Mouse (Mus musculus) stomach, embryonic 14.5 days (tissue): ENCODE results near the gene Tm7sf2. TPM values are rescaled to one million over a fixed set of nuclear protein-coding genes. Genes with fewer than 3 reads are reported as not detected.

Source experiments
- ATAC-seq: fragments of 200-750 bp; cut with Nextera tagmentation; 2 replicates; pipeline ENCODE4 v1.8.0; 2017; ENCODE audit warnings: low read depth, moderate TSS enrichment; ENCODE audit not compliant: insufficient number of reproducible peaks, insufficient read depth, low FRiP score
- H3K27ac ChIP-seq: fragments of 300-500 bp; sonication (generic); 2 replicates; pipeline ENCODE4 v1.5.1; 2014; ENCODE audit warnings: mild to moderate bottlenecking, low read length, moderate library complexity, mixed read lengths
- H3K27me3 ChIP-seq: fragments of 300-500 bp; sonication (generic); 2 replicates; pipeline ENCODE4 v1.6.1; 2014; ENCODE audit warnings: low read length, control low read depth, mixed read lengths; ENCODE audit not compliant: control insufficient read depth, insufficient read depth
- H3K36me3 ChIP-seq: fragments of 300-500 bp; sonication (generic); 2 replicates; pipeline ENCODE4 v1.6.1; 2014; ENCODE audit warnings: mild to moderate bottlenecking, control low read depth, low read length, moderate library complexity, mixed read lengths; ENCODE audit not compliant: control insufficient read depth, insufficient read depth
- H3K4me1 ChIP-seq: fragments of 300-500 bp; sonication (generic); 2 replicates; pipeline ENCODE4 v1.6.1; 2014; ENCODE audit warnings: low read length, control low read depth, mixed read lengths; ENCODE audit not compliant: control insufficient read depth, insufficient read depth
- H3K4me2 ChIP-seq: fragments of 300-500 bp; sonication (generic); replicated peaks from 2 replicates; pipeline ENCODE4 v1.6.1; 2014; ENCODE audit warnings: low read depth, low read length, control low read depth
- H3K4me3 ChIP-seq: fragments of 300-500 bp; sonication (generic); 2 replicates; pipeline ENCODE4 v1.5.1; 2014; ENCODE audit warnings: low read depth, low read length, control low read depth
- H3K9ac ChIP-seq: fragments of 300-500 bp; sonication (generic); replicated peaks from 2 replicates; pipeline ENCODE4 v1.6.1; 2014; ENCODE audit warnings: low read depth, mild to moderate bottlenecking, control low read depth, low read length, moderate library complexity, mixed read lengths
- H3K9me3 ChIP-seq: fragments of 300-500 bp; sonication (generic); 2 replicates; pipeline ENCODE4 v1.6.1; 2016; ENCODE audit warnings: low read depth, low read length, control low read depth; ENCODE audit not compliant: control insufficient read depth
- WGBS: fragments of 180-500 bp; shearing (Covaris S2); extraction: QIAGEN DNeasy Blood & Tissue Kit; methylation state at CpG from one replicate; pipeline ENCODE4 v1.1.7; 2014; 5-methylcytosine and 5-hydroxymethylcytosine counted together
- polyA plus RNA-seq: library from polyadenylated mRNA; unstranded; fragments of >200 nt; fragmentation: Nextera tagmentation; extraction: Ambion mirVana; gene quantifications from 2 replicates; pipeline ENCODE4 v1.2.1, GENCODE M21; 2014

The Tm7sf2 gene
- polyA plus RNA-seq, 1 experiment from 2014 or later: 24.9 TPM

DNA sequence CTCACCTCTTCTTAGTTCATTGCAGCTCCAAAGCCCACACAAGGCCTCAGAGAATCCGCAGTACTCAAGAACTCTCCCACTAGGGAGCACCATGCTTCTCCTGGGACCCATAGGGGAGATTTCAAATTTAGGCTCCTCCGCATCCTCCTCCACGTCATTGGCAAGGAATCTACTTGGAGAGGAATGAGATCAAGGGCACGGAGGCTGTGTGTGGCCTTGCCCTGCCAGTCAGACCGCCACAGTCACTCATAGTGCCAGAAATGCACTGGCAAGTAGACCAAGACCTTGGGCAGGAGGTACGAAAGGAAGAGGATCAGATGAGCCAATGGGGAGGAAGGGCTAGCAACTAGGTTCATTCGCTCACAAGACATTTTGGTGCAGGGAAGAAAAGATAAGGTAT, 44.2 kb downstream of the Tm7sf2 start:
- no peak for ATAC-seq
- no peak overlapping the region for H3K9ac ChIP-seq
- H3K9me3 ChIP-seq: no peaks in the 10 kb centered on the region
- no peak overlapping the region for H3K27ac ChIP-seq
- no peaks in the 10 kb centered on the region for H3K27me3 ChIP-seq
- H3K4me1 ChIP-seq: no peaks in the 10 kb centered on the region
- no peak overlapping the region for H3K4me2 ChIP-seq
- WGBS: 85% methylated on average over 7 of the region's 7 CpGs
- H3K4me3 ChIP-seq: no peak overlapping the region
- no peaks in the 10 kb centered on the region for H3K36me3 ChIP-seq

DNA sequence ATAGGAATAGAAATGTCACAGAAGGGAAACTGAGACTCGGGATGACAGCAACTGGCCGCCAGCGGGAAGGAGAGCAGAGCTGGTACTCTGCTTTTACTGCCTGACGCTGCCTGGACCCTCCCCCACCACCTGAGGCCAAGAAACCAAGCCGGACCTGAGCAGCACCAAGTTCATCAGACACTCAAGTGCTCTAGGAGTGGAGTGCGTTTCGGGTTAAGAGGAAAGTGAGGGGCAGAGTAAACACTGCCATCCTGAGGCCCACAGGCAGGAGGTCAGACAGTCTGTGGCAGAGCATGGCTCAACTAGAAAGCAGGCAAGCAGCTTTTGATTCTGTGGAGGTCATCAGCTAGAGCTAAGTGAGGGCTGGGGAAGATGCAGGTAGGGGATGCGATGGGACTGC, 45.1 kb downstream of the Tm7sf2 start:
- 53% methylated on average over 8 of the region's 8 CpGs for WGBS
- H3K4me1 ChIP-seq: no peaks in the 10 kb centered on the region
- H3K27ac ChIP-seq: no peak overlapping the region
- ATAC-seq: no peak
- H3K36me3 ChIP-seq: no peaks in the 10 kb centered on the region
- H3K4me3 ChIP-seq: no peak overlapping the region
- no peak overlapping the region for H3K4me2 ChIP-seq
- H3K27me3 ChIP-seq: no peaks in the 10 kb centered on the region
- no peak overlapping the region for H3K9ac ChIP-seq
- no peaks in the 10 kb centered on the region for H3K9me3 ChIP-seq

DNA sequence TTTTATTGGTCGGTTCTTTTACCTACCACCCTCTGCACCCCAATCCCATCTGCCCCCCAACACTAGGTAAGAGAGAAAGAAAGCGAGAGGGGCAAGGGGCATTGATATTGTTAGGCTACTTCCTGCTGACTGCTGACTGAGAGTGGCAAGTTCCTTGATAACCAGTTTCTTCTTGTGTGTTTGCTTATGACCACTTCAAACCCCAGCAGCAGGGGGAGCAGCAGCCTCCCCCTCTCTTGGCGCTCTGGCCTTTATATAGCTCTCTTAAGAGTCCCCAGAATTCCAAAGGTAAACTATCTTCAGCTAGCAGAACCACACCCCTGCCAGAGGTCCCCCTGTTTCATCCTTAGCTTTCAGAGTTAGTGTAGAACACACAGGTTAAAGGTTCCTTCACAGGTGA, 47.9 kb downstream of the Tm7sf2 start:
- 60% methylated on average over 3 of the region's 3 CpGs for WGBS
- Histone ChIP-seq H3K36me3 (no peaks in the 10 kb centered on the region), H3K4me3 (no peak overlapping the region), H3K27ac (no peak overlapping the region), H3K9ac (no peak overlapping the region), H3K4me1 (no peaks in the 10 kb centered on the region), H3K4me2 (no peak overlapping the region), H3K9me3 (no peaks in the 10 kb centered on the region), H3K27me3 (no peaks in the 10 kb centered on the region)
- no peak for ATAC-seq

DNA sequence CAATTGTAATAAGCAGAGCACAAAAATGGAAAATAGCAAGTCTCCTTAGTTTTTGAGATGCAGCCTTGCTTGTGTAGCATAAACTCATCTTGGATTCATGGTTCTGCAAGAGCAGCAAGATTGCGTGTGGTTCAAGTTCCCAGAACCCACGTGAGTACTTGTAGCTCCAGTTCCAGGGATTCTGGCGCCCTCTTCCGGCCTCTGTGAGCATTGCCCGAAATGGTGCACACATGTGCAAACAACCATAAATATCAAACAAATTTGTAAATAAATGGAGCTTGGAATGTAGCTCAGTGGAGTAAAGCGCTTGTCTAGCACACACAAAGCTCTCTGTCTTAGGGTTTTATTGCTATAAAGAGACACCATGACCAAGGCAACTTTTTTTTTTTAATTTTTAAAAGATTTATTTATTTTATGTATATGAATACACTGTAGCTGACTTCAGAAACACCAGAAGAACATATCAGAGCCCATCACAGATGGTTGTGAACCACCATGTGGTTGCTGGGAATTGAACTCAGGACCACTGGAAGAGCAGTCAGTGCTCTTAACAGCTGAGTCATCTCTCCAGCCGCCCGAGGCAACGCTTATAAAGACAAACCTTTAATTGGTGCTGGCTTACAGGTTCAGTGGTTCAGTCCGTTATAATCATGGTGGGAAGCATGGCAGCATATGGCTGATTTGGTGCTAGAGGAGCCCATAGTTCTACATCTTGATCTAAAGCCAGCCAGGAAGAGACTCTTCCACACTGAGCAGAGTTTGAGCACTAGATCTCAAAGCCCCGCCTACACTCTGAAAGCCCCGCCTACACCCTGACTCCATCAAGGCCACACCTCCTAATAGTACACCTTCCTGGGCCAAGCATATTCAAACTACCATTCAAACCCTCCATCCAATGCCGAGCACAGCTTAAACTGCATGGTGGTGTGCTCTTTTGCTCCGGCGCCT, 49.8 kb downstream of the Tm7sf2 start:
- no peak overlapping the region for H3K4me2 ChIP-seq
- H3K27me3 ChIP-seq: no peaks in the 10 kb centered on the region
- no peak overlapping the region for H3K9ac ChIP-seq
- H3K27ac ChIP-seq: no peak overlapping the region
- ATAC-seq: no peak
- H3K4me1 ChIP-seq: 0 out of 2 replicates have a peak, but pooled peaks cover 3% of the 10 kb centered on the region
- H3K9me3 ChIP-seq: no peaks in the 10 kb centered on the region
- WGBS: 29% methylated on average over 15 of the region's 15 CpGs
- no peaks in the 10 kb centered on the region for H3K36me3 ChIP-seq
- H3K4me3 ChIP-seq: no peak overlapping the region

DNA sequence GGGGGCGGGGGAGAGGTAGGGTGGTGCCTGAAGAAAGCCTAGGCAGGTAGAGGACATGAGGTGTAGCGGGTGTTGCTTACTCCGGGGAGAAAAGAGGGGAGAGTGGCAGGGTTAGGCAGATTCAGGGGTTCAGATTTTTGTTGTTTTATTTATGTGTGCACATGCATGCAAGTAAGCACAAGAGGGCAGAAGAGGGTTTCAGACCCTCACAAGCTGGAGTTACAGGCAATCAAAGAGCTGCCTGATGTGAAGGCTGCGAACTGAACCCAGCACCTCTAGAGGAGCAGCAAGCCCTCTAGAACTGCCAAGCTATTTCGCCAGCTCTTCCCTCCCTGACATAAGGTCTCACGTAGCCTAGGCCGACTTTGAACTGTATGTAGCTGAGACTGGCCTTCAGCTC, 51.6 kb downstream of the Tm7sf2 start:
- H3K9ac ChIP-seq: no peak overlapping the region
- no peak overlapping the region for H3K4me3 ChIP-seq
- no peaks in the 10 kb centered on the region for H3K36me3 ChIP-seq
- ATAC-seq: no peak
- WGBS: 56% methylated on average over 7 of the region's 7 CpGs
- 0 out of 2 replicates have a peak, but pooled peaks cover 3% of the 10 kb centered on the region for H3K4me1 ChIP-seq
- no peaks in the 10 kb centered on the region for H3K9me3 ChIP-seq
- H3K27me3 ChIP-seq: no peaks in the 10 kb centered on the region
- no peak overlapping the region for H3K4me2 ChIP-seq
- no peak overlapping the region for H3K27ac ChIP-seq

DNA sequence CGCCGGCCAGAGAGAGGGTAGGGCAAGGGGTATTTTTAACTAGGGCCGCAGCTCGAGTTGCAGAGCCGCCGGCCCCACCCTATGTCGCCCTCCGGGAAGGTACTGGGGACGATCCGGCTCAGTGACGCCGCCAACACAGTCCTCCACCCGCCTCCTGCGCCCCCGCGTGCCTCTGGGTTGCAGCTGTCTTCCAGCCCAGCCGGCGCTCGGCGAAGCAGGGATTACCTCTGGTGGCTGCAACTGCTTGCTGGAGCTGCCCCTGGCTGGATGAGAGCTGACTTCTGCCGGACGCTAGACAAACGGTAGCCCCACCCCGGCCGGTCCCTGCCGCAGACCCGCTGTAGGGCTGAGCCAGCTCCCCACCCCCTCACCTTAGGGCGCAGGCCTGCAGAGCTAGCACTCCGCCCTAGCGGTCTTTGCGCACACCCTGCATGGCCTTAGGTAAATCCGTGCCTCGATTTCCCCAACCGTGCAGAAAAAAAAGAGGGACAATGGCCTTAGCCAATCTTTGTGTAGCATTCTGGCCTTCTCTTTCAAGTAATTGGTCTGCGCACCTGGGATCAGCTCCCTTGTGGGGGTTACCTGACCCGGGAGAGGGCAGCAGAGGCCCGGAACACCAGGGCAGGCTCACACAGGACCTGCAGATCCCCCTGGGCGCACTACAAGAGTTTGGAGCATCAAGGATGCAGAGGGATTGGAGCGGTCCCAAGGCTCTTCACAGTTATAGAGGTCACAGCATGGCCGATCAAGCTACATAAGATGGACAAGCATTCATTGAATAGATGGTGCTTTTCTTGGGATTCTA, 52.5 kb downstream of the Tm7sf2 start, which contains the start of gene Capn1:
TSS of gene Capn1 (minus strand) at position 387 of the 805 bp plus-strand sequence.
- WGBS: 2% methylated on average over 40 of the region's 40 CpGs
- H3K9me3 ChIP-seq: no peaks in the 10 kb centered on the region
- H3K27ac ChIP-seq: peak within 1 kb of the TSS; percentile 59; the same call in 1 of the 2 replicates
- H3K4me3 ChIP-seq: peak within 1 kb of the TSS; percentile 50
- H3K4me1 ChIP-seq: 0 out of 2 replicates have a peak, but pooled peaks cover 3% of the 10 kb centered on the region
- peak within 1 kb of the TSS; percentile 90 for H3K4me2 ChIP-seq
- H3K36me3 ChIP-seq: no peaks in the 10 kb centered on the region; the same call in 1 of the 2 replicates
- H3K9ac ChIP-seq: peak within 1 kb of the TSS; percentile 45
- no peaks in the 10 kb centered on the region for H3K27me3 ChIP-seq
- ATAC-seq: peak; percentile 68

DNA sequence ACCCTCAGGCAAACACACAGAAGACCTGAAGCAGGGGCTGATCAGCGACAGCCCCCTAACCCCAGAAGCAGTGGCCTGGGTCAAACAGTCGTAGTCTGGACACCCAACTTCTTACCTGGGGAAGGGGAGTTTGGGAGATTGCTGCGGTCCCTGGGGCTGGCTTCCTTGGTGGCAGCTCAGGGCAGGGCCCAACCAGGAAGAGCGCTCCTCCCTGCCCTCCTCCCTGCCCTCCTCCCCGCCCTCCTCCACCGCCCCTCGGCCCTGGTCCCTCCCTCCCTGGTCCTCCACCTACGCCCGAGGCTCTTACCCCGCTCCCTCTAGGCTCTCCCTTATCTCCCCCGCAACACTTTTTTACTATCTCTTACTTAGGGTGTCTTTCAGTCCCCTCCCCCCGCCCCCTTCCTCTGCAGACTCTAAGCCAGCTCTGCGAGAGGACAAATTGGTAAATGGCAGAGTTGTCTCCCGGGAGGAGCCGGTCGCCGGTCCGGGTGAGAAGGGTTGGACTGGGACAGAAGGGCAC, 53.1 kb downstream of the Tm7sf2 start:
- Histone ChIP-seq H3K9me3 (no peaks in the 10 kb centered on the region), H3K27me3 (no peaks in the 10 kb centered on the region), H3K4me3 (peak overlapping the region; percentile 50), H3K9ac (peak overlapping the region; percentile 45), H3K36me3 (no peaks in the 10 kb centered on the region; the same call in 1 of the 2 replicates), H3K27ac (peak overlapping the region; percentile 59; the same call in 1 of the 2 replicates), H3K4me1 (0 out of 2 replicates have a peak, but pooled peaks cover 3% of the 10 kb centered on the region), H3K4me2 (peak overlapping the region; percentile 90)
- 4% methylated on average over 17 of the region's 18 CpGs for WGBS
- ATAC-seq: peak; percentile 83

DNA sequence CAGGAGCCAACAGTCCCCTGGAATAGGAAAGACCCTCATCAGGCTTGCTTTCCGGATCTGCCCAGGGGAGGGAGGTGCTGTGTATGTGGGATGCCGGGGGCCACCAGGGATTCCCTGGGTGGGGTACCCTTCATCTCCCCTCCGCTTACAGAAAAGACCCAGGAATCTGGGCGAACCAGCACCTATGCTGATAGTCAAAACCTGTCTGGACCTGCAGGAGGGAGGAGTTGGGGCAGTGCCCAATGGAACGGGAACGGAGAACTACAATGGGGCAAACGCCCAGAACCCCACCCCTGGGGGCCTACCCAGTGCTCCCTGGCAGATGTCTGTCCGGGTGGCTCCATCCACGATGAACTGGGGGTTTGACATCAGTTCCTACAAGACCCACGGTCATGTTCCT, 54.5 kb downstream of the Tm7sf2 start:
- Histone ChIP-seq H3K27me3 (no peaks in the 10 kb centered on the region), H3K4me3 (no peak overlapping the region), H3K4me2 (0 out of 2 replicates have a peak overlapping the region, but pooled peaks have one; percentile 90), H3K4me1 (0 out of 2 replicates have a peak, but pooled peaks cover 3% of the 10 kb centered on the region), H3K36me3 (no peaks in the 10 kb centered on the region; the same call in 1 of the 2 replicates), H3K9me3 (no peaks in the 10 kb centered on the region), H3K9ac (no peak overlapping the region), H3K27ac (no peak overlapping the region)
- no peak for ATAC-seq
- WGBS: 83% methylated on average over 10 of the region's 10 CpGs
